Mouse (Mus musculus) MEL (cell line): ENCODE data around the gene Foxq1. TPM values are rescaled to one million over a fixed set of nuclear protein-coding genes. Genes with fewer than 3 reads are reported as not detected.

Experiments used
- DNase-seq: peaks from one replicate; pipeline ENCODE4 v3.0.0; 2011; ENCODE audit warnings: low read depth, low spot score
- H3K27ac ChIP-seq: 2 replicates; pipeline ENCODE4 v1.5.1; 2012; ENCODE audit warnings: low read depth, mild to moderate bottlenecking, control low read depth, low read length, moderate library complexity; ENCODE audit not compliant: control insufficient read depth
- H3K27me3 ChIP-seq, 2 experiments: fragments of 150-350 bp in 1 of 2; sonication (generic) in 1 of 2; 2 replicates each; pipeline ENCODE4 v1.6.1; 2012; ENCODE audit warnings: low read length in 2 of 2, mild to moderate bottlenecking in 2 of 2, improper control_type of control experiment in 1 of 2, moderate library complexity in 1 of 2; ENCODE audit not compliant: insufficient read depth in 2 of 2, control insufficient read depth in 1 of 2
- H3K36me3 ChIP-seq, 2 experiments: 2 replicates each; pipeline ENCODE4 v1.6.1; 2012 to 2014; ENCODE audit warnings: low read length in 2 of 2, improper control_type of control experiment in 1 of 2, inconsistent platforms in 1 of 2, mild to moderate bottlenecking in 1 of 2; ENCODE audit not compliant: insufficient read depth in 2 of 2, control insufficient read depth in 1 of 2
- H3K4me1 ChIP-seq, 2 experiments: fragments of 150-350 bp in 1 of 2; sonication (generic) in 1 of 2; 2 replicates each; pipeline ENCODE4 v1.6.1; 2012; ENCODE audit warnings: low read length in 2 of 2, improper control_type of control experiment in 1 of 2, mild to moderate bottlenecking in 1 of 2; ENCODE audit not compliant: insufficient read depth in 2 of 2, control insufficient read depth in 1 of 2
- H3K4me3 ChIP-seq, 2 experiments: fragments of 150-350 bp in 1 of 2; sonication (generic) in 1 of 2; 2 replicates each; pipeline ENCODE4 v1.5.1; 2012; ENCODE audit warnings: low read depth in 2 of 2, low read length in 2 of 2, mild to moderate bottlenecking in 2 of 2, moderate library complexity in 2 of 2, control low read depth in 1 of 2, improper control_type of control experiment in 1 of 2; ENCODE audit not compliant: control insufficient read depth in 1 of 2, insufficient read depth in 1 of 2
- H3K79me2 ChIP-seq: 2 replicates; pipeline ENCODE4 v1.6.1; 2012; ENCODE audit warnings: mild to moderate bottlenecking, low read length, moderate library complexity; ENCODE audit not compliant: control insufficient read depth, poor library complexity, insufficient read depth
- H3K9ac ChIP-seq: 2 replicates; pipeline ENCODE4 v1.6.1; 2012; ENCODE audit warnings: low read depth, mild to moderate bottlenecking, control low read depth, low read length, moderate library complexity; ENCODE audit not compliant: control insufficient read depth, poor library complexity, severe bottlenecking
- H3K9me3 ChIP-seq: fragments of 150-350 bp; sonication (generic); replicated peaks from 2 replicates; pipeline ENCODE4 v1.6.1; 2012; ENCODE audit warnings: mild to moderate bottlenecking, low read length, improper control_type of control experiment, moderate library complexity; ENCODE audit not compliant: insufficient read depth
- ELF1 ChIP-seq: IDR thresholded peaks from 2 replicates; pipeline ENCODE4 v1.6.1; 2014; ENCODE audit warnings: low read depth, mild to moderate bottlenecking, inconsistent platforms, low read length, improper control_type of control experiment, moderate library complexity
- EP300 ChIP-seq, 2 experiments: IDR thresholded peaks; 2 replicates each; pipeline ENCODE4 v1.6.1; 2011; ENCODE audit warnings: improper control_type of control experiment in 2 of 2, low read length in 2 of 2, low read depth in 1 of 2, mild to moderate bottlenecking in 1 of 2
- GATA1 ChIP-seq: IDR thresholded peaks from 2 replicates; pipeline ENCODE4 v1.6.1; 2011; ENCODE audit warnings: low read depth, low read length, improper control_type of control experiment
- HCFC1 ChIP-seq: IDR thresholded peaks from 2 replicates; pipeline ENCODE4 v1.6.1; 2012; ENCODE audit warnings: low read depth, mild to moderate bottlenecking, inconsistent platforms, low read length, improper control_type of control experiment, moderate library complexity
- MAZ ChIP-seq: IDR thresholded peaks from 2 replicates; pipeline ENCODE4 v1.6.1; 2012; ENCODE audit warnings: low read depth, mild to moderate bottlenecking, inconsistent platforms, low read length, improper control_type of control experiment
- MXI1 ChIP-seq: IDR thresholded peaks from 2 replicates; pipeline ENCODE4 v1.6.1; 2011; ENCODE audit warnings: mild to moderate bottlenecking, low read depth, low read length, improper control_type of control experiment
- MYB ChIP-seq: IDR thresholded peaks from 2 replicates; pipeline ENCODE4 v1.6.1; 2011; ENCODE audit warnings: mild to moderate bottlenecking, low read depth, low read length, improper control_type of control experiment
- MYC ChIP-seq: IDR thresholded peaks from 2 replicates; pipeline ENCODE4 v1.6.1; 2011; ENCODE audit warnings: low read depth, mild to moderate bottlenecking, low read length, improper control_type of control experiment, moderate library complexity
- NELFE ChIP-seq: IDR thresholded peaks from 2 replicates; pipeline ENCODE4 v1.6.1; 2011; ENCODE audit warnings: low read depth, low read length, improper control_type of control experiment
- NRF1 ChIP-seq: IDR thresholded peaks from 2 replicates; pipeline ENCODE4 v1.6.1; 2014; ENCODE audit warnings: low read depth, mild to moderate bottlenecking, inconsistent platforms, low read length, improper control_type of control experiment, moderate library complexity; ENCODE audit not compliant: poor library complexity, insufficient read depth, severe bottlenecking
- POLR2A ChIP-seq, 2 experiments: IDR thresholded peaks; 2 replicates each; pipeline ENCODE4 v1.6.1; 2011 to 2012; ENCODE audit warnings: low read length in 2 of 2, mild to moderate bottlenecking in 2 of 2, control low read depth in 1 of 2, improper control_type of control experiment in 1 of 2, low read depth in 1 of 2, moderate library complexity in 1 of 2; ENCODE audit not compliant: control insufficient read depth in 1 of 2, insufficient read depth in 1 of 2, poor library complexity in 1 of 2
- POLR2AphosphoS2 ChIP-seq: IDR thresholded peaks from 2 replicates; pipeline ENCODE4 v1.6.1; 2011; ENCODE audit warnings: low read length, improper control_type of control experiment
- RAD21 ChIP-seq: IDR thresholded peaks from 2 replicates; pipeline ENCODE4 v1.6.1; 2011; ENCODE audit warnings: mild to moderate bottlenecking, low read depth, low read length, improper control_type of control experiment
- RCOR1 ChIP-seq: IDR thresholded peaks from 2 replicates; pipeline ENCODE4 v1.6.1; 2012; ENCODE audit warnings: low read depth, mild to moderate bottlenecking, inconsistent platforms, low read length, improper control_type of control experiment
- SIN3A ChIP-seq: IDR thresholded peaks from 2 replicates; pipeline ENCODE4 v1.6.1; 2012; ENCODE audit warnings: low read length, improper control_type of control experiment, inconsistent platforms
- SMC3 ChIP-seq: IDR thresholded peaks from 2 replicates; pipeline ENCODE4 v1.6.1; 2011; ENCODE audit warnings: low read depth, low read length, improper control_type of control experiment
- TCF12 ChIP-seq: IDR thresholded peaks from 2 replicates; pipeline ENCODE4 v1.6.1; 2014; ENCODE audit warnings: low read depth, mild to moderate bottlenecking, inconsistent platforms, low read length, improper control_type of control experiment, moderate library complexity
- USF1 ChIP-seq: IDR thresholded peaks from 2 replicates; pipeline ENCODE4 v1.6.1; 2014; ENCODE audit warnings: low read depth, mild to moderate bottlenecking, inconsistent platforms, low read length, improper control_type of control experiment, moderate library complexity
- USF2 ChIP-seq, 2 experiments: IDR thresholded peaks; 2 replicates each; pipeline ENCODE4 v1.6.1; 2011 to 2012; ENCODE audit warnings: improper control_type of control experiment in 2 of 2, low read length in 2 of 2, borderline replicate concordance in 1 of 2, inconsistent platforms in 1 of 2, low read depth in 1 of 2, mild to moderate bottlenecking in 1 of 2; ENCODE audit not compliant: insufficient read depth in 1 of 2
- ZC3H11A ChIP-seq: IDR thresholded peaks from 2 replicates; pipeline ENCODE4 v1.6.1; 2012; ENCODE audit warnings: low read depth, mild to moderate bottlenecking, inconsistent platforms, low read length, improper control_type of control experiment
- ZKSCAN1 ChIP-seq: IDR thresholded peaks from 2 replicates; pipeline ENCODE4 v1.6.1; 2012; ENCODE audit warnings: low read depth, mild to moderate bottlenecking, inconsistent platforms, low read length, improper control_type of control experiment, moderate library complexity
- ZMIZ1 ChIP-seq: IDR thresholded peaks from 2 replicates; pipeline ENCODE4 v1.6.1; 2012; ENCODE audit warnings: low read depth, mild to moderate bottlenecking, inconsistent platforms, low read length, improper control_type of control experiment, moderate library complexity
- polyA plus RNA-seq, 2 experiments: library from polyadenylated mRNA; stranded (reverse) in 1 of 2; unstranded in 1 of 2; fragments of >175 nt in 1 of 2; fragments of >200 nt in 1 of 2; gene quantifications; 2 replicates each; pipeline versions ENCODE4 v1.2.1 to v1.2.4; 2012; ENCODE audit warnings: low replicate concordance in 2 of 2, low read depth in 1 of 2; ENCODE audit not compliant: insufficient read length in 2 of 2, insufficient read depth in 1 of 2, missing spikeins in 1 of 2
- total RNA-seq: library from RNA; depleted of rRNA; stranded (reverse); fragments of 300-350 nt; gene quantifications from 2 replicates; pipeline ENCODE4 v1.2.3, GENCODE M21; 2012

Gene Foxq1
- total and polyA plus RNA-seq, 3 experiments = not detected

GRCm38 (mm10) chr13:31547204-31547603, 8.7 kb upstream of the Foxq1 start:
- Histone ChIP-seq H3K79me2 (no peaks in the 10 kb centered on the region), H3K9me3 (no peaks in the 10 kb centered on the region), H3K36me3 (no peaks in the 10 kb centered on the region), H3K4me3 (no peak overlapping the region), H3K9ac (no peak overlapping the region), H3K27me3 (no peaks in the 10 kb centered on the region), H3K27ac (no peak overlapping the region), H3K4me1 (no peaks in the 10 kb centered on the region)
- TF ChIP-seq RAD21 (no peak), RCOR1 (no peak), SMC3 (no peak), ELF1 (no peak), POLR2AphosphoS2 (no peak), MXI1 (no peak), ZMIZ1 (no peak), NELFE (no peak), USF2 (IDR thresholded peaks at IDR 0.05; ENCODE audit: borderline replicate concordance in 1 of 2, insufficient read depth in 1 of 2, low read depth in 1 of 2, low read length in 2 of 2) (no peak), ZKSCAN1 (no peak), USF1 (no peak), MYB (no peak), EP300 (IDR thresholded peaks at IDR 0.05; ENCODE audit: low read depth in 1 of 2, low read length in 2 of 2) (no peak), SIN3A (no peak), TCF12 (no peak), MAZ (no peak), HCFC1 (no peak)
- DNase-seq = no peak

- TF ChIP-seq NELFE = no peak
- no peak for TF ChIP-seq ZC3H11A
- no peak for TF ChIP-seq MYC
- TF ChIP-seq HCFC1 = no peak
- no peak for TF ChIP-seq MAZ
- TF ChIP-seq NRF1 = no peak
- no peak for TF ChIP-seq GATA1
- TF ChIP-seq POLR2A (IDR thresholded peaks at IDR 0.05; ENCODE audit: control insufficient read depth in 1 of 2, insufficient read depth in 1 of 2, low read depth in 1 of 2, low read length in 2 of 2, poor library complexity in 1 of 2) = no peak
- H3K9ac ChIP-seq = no peak overlapping the region
These were observed 8.3 kb upstream of the Foxq1 start for GRCm38 (mm10) chr13:31547610-31548009.

More at GRCm38 (mm10) chr13:31547610-31548009, 8.3 kb upstream of the Foxq1 start:
- Histone ChIP-seq H3K79me2 (no peaks in the 10 kb centered on the region), H3K4me3 (no peak overlapping the region), H3K27ac (no peak overlapping the region), H3K4me1 (no peaks in the 10 kb centered on the region), H3K36me3 (no peaks in the 10 kb centered on the region), H3K27me3 (no peaks in the 10 kb centered on the region), H3K9me3 (no peaks in the 10 kb centered on the region)
- no peak for DNase-seq
